Mouse (Mus musculus) ES-E14 (cell line): Measurements from ENCODE around the gene Lrrc31. TPM values are rescaled to one million over a fixed set of nuclear protein-coding genes. Genes with fewer than 3 reads are reported as not detected.

ENCODE experiments used
- DNase-seq: peaks from one replicate; pipeline ENCODE4 v3.0.0-alpha.2; 2013; ENCODE audit warnings: low read depth, low spot score
- H3K27ac ChIP-seq: 2 replicates; pipeline ENCODE4 v1.5.1; 2012; ENCODE audit warnings: low read depth, mild to moderate bottlenecking, low read length, moderate library complexity, mixed read lengths; ENCODE audit not compliant: poor library complexity, insufficient read depth, severe bottlenecking
- H3K36me3 ChIP-seq: 2 replicates; pipeline ENCODE4 v1.6.1; 2012; ENCODE audit warnings: mild to moderate bottlenecking, low read length, moderate library complexity, mixed read lengths; ENCODE audit not compliant: control insufficient read depth, poor library complexity, insufficient read depth, severe bottlenecking
- H3K4me1 ChIP-seq, 2 experiments: fragments of 150-350 bp in 1 of 2; sonication (generic) in 1 of 2; 2 replicates each; pipeline ENCODE4 v1.6.1; 2012; ENCODE audit warnings: low read length in 2 of 2, mild to moderate bottlenecking in 1 of 2, mixed read lengths in 1 of 2; ENCODE audit not compliant: control insufficient read depth in 2 of 2, insufficient read depth in 2 of 2, poor library complexity in 1 of 2
- H3K4me3 ChIP-seq, 2 experiments: fragments of 150-350 bp in 1 of 2; sonication (generic) in 1 of 2; 2 replicates each; pipeline ENCODE4 v1.5.1; 2012; ENCODE audit warnings: low read length in 2 of 2, low read depth in 1 of 2, mild to moderate bottlenecking in 1 of 2, mixed read lengths in 1 of 2; ENCODE audit not compliant: insufficient read depth in 1 of 2, poor library complexity in 1 of 2, severe bottlenecking in 1 of 2
- H3K9ac ChIP-seq: 2 replicates; pipeline ENCODE4 v1.6.1; 2012; ENCODE audit warnings: low read depth, mild to moderate bottlenecking, low read length, mixed read lengths; ENCODE audit not compliant: poor library complexity, insufficient read depth, severe bottlenecking
- H3K9me3 ChIP-seq: fragments of 150-350 bp; sonication (generic); 2 replicates; pipeline ENCODE4 v1.6.1; 2012; ENCODE audit warnings: low read depth, mild to moderate bottlenecking, low read length; ENCODE audit not compliant: control insufficient read depth, insufficient read depth
- CHD2 ChIP-seq: IDR thresholded peaks from 2 replicates; pipeline ENCODE4 v1.6.1; 2014; ENCODE audit warnings: mild to moderate bottlenecking, low read depth, low read length, inconsistent platforms
- HCFC1 ChIP-seq: IDR thresholded peaks from 2 replicates; pipeline ENCODE4 v1.6.1; 2012; ENCODE audit warnings: low read length, inconsistent platforms, borderline replicate concordance; ENCODE audit not compliant: insufficient read depth
- MAFK ChIP-seq: IDR thresholded peaks from 2 replicates; pipeline ENCODE4 v1.6.1; 2014; ENCODE audit warnings: mild to moderate bottlenecking, low read depth, low read length, inconsistent platforms; ENCODE audit not compliant: insufficient read depth
- ZC3H11A ChIP-seq: IDR thresholded peaks from 2 replicates; pipeline ENCODE4 v1.6.1; 2012; ENCODE audit warnings: low read depth, mild to moderate bottlenecking, inconsistent platforms, low read length, borderline replicate concordance
- ZNF384 ChIP-seq: IDR thresholded peaks from 2 replicates; pipeline ENCODE4 v1.6.1; 2012; ENCODE audit warnings: low read depth, low read length, inconsistent platforms
- in situ Hi-C, 2 experiments: fragments of 600-800 bp; cut with MboI; formaldehyde crosslinking; loops; one replicate each; pipeline ENCODE4 v1.15.1; 2025; ENCODE audit warnings: low sequenced_read_pairs in 2 of 2, inconsistent platforms in 1 of 2; ENCODE audit not compliant: unreplicated experiment in 2 of 2
- total RNA-seq: library from RNA; depleted of rRNA; stranded (reverse); fragments of 300-350 nt; gene quantifications from 2 replicates; pipeline ENCODE4 v1.2.3, GENCODE M21; 2012; rRNA removed

Gene Lrrc31
- total RNA-seq, 1 experiment: 4.3 TPM

DNA sequence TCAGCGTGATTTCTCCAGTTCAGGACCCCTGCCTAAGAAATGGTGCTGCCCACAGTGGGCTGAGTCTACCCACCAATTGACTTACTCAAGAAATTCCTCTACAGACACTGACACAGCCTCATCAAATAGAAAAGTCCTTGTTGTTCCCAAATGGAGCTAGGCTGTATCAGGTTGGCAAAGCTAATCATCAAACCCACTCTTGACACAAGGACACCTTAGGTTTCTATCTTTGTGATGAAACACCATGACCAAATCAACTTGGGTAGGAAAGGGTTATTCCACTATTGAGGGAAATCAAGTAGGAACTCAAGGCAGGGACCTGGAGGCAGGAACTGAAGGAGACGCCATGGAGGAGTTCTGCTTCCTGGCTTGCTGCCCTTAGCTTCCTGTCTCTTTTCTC lies 55.4 kb downstream of the Lrrc31 start, which contains the start of gene Lrriq4:
Gene Lrriq4 (plus strand): TSS at position 301 of the 400 bp plus-strand sequence.
- no peak within 1 kb of the TSS for H3K4me3 ChIP-seq
- in situ Hi-C loops: no loop called here
- DNase-seq: no peak
- H3K4me1 ChIP-seq: peaks cover 0 to 11% of the 10 kb centered on the region in 2 experiments; a peak in 2 of 4 replicates
- TF ChIP-seq HCFC1: no peak
- no peak for TF ChIP-seq ZC3H11A
- TF ChIP-seq CHD2: no peak
- TF ChIP-seq ZNF384: no peak
- no peak for TF ChIP-seq MAFK
- H3K36me3 ChIP-seq: peaks cover 10% of the 10 kb centered on the region
- H3K9ac ChIP-seq: no peak within 1 kb of the TSS
- H3K9me3 ChIP-seq: no peaks in the 10 kb centered on the region
- no peak within 1 kb of the TSS for H3K27ac ChIP-seq

DNA sequence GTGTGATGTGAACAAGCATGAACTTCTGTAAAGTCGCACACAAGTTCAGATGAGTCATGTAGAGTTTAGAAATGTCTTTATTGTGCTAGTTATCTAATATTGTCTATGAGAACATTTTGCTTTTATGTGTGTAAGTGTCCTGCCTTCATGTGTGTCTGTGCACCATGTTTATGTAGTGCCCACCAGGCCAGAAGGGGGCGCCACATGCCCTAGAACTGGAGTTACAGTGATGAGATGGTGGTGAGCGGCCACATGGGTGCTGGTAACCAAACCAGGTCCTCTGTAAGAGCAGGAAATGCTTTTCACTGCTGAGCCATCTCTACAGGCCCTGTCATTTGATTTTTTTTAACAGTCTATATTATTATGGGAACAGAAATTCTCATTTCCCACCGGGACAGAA lies 64.0 kb downstream of the Lrrc31 start:
- Histone ChIP-seq H3K27ac (no peak overlapping the region), H3K4me3 (no peak overlapping the region), H3K9me3 (no peaks in the 10 kb centered on the region), H3K9ac (no peak overlapping the region), H3K4me1 (no peaks in the 10 kb centered on the region), H3K36me3 (peaks cover 12% of the 10 kb centered on the region; the same call in 1 of the 2 replicates)
- TF ChIP-seq ZNF384 (no peak), ZC3H11A (no peak), MAFK (no peak), HCFC1 (no peak), CHD2 (no peak)
- in situ Hi-C loops: no loop called here
- peak; percentile 35 for DNase-seq

DNA sequence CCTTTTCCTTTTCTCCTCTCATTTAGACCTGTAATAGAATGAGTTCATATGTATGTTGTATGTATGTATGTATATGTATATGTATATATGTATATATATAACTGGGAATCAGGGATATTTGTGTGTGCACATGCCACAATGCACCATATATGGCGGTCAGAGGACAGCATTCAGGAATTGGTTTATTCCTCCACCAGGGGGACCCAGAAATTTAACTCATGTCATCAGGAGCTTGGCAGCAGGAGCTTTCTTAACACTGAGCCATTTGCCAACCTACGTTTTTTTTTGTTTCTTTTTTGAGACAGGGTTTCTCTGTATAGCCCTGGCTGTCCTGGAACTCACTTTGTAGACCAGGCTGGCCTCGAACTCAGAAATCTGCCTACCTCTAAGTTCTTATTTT lies 66.0 kb downstream of the Lrrc31 start:
- no peaks in the 10 kb centered on the region; the same call in 1 of the 2 replicates for H3K9me3 ChIP-seq
- H3K36me3 ChIP-seq: peaks cover 9% of the 10 kb centered on the region; the same call in 1 of the 2 replicates
- no peak overlapping the region for H3K27ac ChIP-seq
- in situ Hi-C loops: no loop called here
- TF ChIP-seq CHD2: no peak
- no peak for TF ChIP-seq ZC3H11A
- no peak for TF ChIP-seq ZNF384
- TF ChIP-seq MAFK: no peak
- no peak for TF ChIP-seq HCFC1
- no peak overlapping the region for H3K4me3 ChIP-seq
- no peaks in the 10 kb centered on the region for H3K4me1 ChIP-seq
- H3K9ac ChIP-seq: no peak overlapping the region
- peak; percentile 21 for DNase-seq

Other genes with a start within 250 kb of the Lrrc31 start
- 2.1 and 2.3 TPM in 2 replicates for gene Mecom, start 151.8 kb downstream of the Lrrc31 start, total RNA-seq
- gene Actrt3, start 99.9 kb downstream of the Lrrc31 start, total RNA-seq: not detected in 2 replicates
- 17.1 and 18.5 TPM in 2 replicates for gene Mynn, start 97.8 kb downstream of the Lrrc31 start, total RNA-seq
- 1.9 and 3.8 TPM in 2 replicates for gene Lrriq4, start 55.3 kb downstream of the Lrrc31 start, total RNA-seq
- 5.6 and 11.3 TPM in 2 replicates for gene Lrrc34, start 52.0 kb downstream of the Lrrc31 start, total RNA-seq
- 0.21 and 0.49 TPM in 2 replicates for gene Samd7, start 46.5 kb upstream of the Lrrc31 start, total RNA-seq
- 69.2 and 75.7 TPM in 2 replicates for gene Sec62, start 93.0 kb upstream of the Lrrc31 start, total RNA-seq
- gene Gpr160, start 156.1 kb upstream of the Lrrc31 start, total RNA-seq: 12.6 and 15.8 TPM in 2 replicates